Mouse (Mus musculus): Measurements from ENCODE around the gene Ly6g5b.

The Ly6g5b gene

DNA sequence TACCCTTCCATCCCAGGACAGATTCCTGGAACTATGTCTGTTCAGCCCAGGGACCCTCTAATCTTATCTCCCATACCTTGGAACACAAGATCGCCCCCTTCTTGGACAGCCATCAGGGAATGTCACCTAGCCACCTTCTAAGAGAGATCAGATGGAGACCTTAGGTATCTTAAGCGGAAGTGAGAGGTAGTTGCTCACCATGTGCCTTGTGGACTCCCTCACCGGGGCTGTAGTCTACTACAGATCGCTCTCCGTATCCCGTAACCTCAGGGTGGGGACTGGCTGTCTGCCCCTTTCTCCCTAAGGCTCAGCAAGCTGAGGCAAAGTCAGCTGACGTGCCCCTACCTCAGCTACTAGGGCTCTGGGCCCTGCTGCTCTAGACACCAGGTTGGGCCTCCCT is 11.1 kb downstream of the Ly6g5b start:
- DNase-seq = no peak

DNA sequence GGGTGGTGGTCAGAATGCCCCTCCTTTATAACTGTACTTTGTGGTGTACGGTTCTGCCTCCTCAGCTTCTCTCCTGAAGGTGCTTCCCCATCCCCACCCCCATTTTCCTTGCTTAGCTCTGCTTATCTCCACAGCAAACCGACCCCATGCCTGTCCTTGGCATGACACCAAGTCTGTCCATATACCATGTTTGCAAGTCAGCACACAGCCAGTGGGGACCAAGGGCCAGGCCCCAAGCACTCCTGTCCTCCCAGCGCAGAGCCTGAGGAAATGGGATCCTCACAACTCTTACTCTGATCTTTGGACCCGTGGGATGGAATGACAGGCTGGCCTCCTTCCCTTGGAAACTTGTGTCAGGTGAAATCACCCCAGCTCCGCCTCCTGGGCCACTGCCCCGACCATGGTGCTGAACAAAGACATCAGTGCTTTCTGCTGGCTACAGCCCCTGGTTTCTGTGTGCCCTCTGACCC is 12.0 kb downstream of the Ly6g5b start:
- DNase-seq = peak; percentile 88

DNA sequence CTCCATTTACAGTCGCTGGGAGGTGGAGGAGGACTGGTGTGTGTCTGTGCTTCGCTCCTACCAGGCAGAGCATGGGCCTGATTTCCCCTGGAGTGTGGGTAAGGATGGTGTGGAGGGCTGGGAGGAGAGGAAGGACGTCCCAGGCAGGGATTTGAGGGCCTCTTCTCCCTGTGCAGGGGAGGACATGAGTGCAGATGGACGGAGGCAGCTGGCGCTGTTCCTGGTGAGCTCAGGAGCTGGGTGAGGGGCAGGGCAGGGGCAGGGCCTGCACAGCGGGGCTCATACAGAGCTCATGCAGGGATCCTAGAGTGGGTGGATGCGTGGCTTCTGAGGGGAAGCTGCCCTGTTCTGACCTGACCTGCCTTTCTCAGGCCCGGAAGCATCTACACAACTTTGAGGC is 12.9 kb downstream of the Ly6g5b start:
- no peak for DNase-seq

DNA sequence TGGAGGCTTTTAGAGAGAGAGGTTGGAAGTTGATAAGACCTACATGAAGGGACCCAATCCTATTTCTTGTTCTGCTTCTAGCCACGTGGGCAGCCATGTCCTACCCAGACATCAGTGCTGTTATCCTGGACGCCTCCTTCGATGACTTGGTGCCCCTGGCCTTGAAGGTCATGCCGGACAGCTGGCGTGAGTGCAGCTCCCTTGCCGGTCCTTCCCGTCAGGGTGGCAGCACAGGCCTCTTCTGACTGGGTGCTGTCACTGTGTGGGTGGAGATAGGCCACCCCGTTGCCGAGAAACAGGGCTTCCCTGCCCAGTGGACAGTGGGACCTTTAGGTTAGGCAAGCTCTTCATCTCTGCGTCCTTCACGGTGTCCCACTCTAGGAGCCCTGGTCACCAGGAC is 14.1 kb downstream of the Ly6g5b start:
- DNase-seq = no peak

DNA sequence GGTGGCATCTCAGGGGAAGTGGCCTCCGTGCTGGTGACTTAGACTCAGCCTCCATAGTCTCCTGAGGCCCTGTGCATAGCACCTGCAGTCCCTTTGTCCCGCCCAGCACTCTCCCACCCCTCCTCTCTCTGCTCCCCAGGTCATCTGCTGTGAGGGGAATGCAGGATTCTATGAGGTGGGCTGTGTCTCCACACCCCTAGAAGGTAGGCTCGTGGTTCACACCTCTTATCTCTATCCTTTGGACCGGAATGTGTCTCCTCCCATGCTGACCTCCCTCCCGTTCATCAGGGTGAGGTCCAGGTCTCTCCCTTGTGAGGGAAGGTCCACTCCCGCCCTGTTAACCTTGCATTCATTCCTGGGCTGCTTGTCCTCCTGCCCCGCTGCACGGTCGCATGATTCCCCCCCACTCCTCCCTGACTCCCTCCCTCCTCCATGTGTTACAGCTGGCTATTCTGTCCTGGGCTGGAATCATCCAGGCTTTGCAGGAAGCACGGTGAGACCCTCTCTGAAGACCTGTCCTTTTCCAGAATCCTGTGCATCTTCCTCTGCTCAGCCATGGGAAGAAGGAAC is 14.9 kb downstream of the Ly6g5b start:
- no peak for DNase-seq

DNA sequence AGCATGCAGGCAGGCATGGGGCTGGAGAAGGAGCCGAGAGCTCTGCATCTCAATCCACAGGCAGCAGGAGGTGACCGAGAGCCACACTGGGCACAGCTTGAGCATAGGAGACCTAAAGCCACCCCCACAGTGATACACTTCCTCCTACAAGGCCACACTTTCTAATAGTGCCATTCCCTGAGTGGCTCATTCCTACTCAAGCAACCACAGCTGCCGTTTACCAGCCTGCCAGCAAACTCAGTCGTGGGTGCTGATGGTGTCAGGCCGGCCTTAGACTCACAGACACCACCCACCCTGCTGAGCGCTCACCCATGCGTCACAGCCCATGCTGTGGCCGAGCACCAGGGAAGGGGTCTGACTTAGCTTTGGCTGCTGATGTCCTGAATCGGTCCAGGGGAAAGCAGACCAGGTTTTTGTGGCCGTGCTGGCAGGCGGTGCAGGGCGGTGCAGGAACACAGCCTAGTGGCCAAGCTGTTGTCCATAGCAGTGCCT is 18.0 kb downstream of the Ly6g5b start:
- peak; percentile 39 for DNase-seq

DNA sequence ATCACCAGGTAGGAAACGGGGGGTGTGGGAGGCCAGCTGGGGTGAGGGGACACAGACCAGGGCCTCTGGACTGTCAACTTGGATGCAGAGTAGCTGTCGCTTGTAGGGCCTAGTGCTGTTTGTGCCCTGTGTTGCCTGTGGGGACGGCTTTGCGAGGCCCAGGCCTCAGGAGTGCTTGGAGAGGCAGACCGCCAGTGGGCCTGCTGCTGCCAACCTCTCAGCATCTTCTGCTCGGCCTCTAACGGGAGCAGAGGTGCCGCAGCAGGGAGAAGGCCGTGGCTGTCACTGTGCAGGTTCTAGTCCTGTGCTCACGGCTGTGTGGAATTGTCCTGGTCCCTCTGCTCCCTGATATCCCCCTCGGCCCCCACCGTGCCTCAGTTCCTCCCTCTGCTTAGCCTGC is 18.6 kb downstream of the Ly6g5b start:
- no peak for DNase-seq

DNA sequence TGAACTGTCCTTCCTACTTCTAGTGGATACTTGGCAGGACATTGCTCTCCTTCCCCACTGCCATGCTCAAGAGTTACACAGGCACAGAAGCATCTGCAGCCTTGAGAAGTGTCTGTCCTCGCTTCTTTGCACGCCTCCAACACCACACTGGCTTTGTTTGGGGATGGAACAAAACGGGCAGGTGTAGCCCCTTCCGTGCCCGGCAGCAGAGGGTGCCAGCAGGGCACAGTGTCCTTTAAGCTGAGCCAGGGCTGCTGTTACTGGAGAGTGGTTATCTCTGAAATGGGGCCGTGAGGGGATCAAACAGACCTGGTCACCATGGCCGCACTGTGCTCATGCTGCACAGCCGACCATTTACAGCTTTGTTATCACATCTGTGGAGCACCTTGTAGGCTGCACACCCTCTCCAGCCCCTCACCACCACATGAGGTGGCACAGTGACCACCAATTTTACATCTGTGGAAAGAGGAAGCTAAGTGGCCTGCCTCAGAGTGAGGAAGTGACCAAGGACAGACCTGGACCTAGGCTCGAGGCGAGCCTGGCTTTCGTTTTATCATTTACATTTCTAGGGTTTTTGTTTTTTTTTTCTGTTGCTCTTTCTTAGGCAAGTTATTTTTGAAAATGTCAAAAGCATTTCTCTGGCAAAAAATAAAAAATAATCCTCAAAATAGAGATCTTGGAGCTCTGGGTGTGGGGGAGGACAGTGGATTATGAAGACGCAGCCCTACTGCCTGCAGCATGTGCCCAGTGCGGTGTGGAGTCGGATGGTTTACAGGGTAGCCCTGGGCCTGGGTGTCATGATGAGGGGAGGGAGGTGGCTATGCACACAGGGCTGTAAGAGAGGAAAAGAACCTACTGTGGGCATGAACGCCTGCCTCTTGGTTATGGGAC is 20.5 kb downstream of the Ly6g5b start:
- DNase-seq = no peak

DNA sequence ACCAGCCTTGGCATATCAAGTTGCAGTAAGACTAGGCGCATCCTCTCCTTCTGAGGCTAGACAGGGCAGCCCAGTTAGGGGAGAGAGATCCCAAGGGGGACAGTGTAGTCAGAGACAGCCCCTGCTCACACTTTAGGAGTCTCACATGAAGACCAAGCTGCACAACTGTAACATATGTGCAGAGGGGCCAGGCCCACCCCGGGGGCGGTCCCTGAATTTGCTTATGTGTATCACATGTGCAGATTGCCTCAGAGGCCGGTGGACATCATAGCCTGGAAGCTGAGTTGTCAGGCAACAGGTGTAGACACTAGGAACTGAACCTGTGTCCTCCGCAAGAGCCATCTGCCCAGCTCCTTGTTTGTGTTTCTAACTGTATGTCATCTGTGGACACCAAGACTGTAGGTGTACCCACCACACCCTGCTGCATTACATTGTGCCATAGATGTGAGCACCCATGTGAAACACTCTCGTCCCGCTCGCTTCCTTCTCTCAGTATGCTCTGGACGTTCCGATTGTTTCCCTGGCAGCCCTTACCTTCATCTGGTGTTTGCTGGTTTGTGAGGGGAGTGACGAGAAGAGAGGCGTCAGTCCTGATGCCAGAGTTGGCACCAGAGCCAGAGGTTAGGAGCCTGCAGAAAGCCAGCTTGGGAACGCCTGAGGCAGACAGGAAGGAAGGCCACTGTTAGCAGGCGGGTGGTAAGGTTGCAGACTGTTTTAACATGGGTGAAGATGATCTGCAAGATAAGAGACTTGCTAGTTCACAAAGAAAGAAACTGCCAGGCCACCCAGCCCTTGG is 22.6 kb downstream of the Ly6g5b start:
- no peak for DNase-seq

DNA sequence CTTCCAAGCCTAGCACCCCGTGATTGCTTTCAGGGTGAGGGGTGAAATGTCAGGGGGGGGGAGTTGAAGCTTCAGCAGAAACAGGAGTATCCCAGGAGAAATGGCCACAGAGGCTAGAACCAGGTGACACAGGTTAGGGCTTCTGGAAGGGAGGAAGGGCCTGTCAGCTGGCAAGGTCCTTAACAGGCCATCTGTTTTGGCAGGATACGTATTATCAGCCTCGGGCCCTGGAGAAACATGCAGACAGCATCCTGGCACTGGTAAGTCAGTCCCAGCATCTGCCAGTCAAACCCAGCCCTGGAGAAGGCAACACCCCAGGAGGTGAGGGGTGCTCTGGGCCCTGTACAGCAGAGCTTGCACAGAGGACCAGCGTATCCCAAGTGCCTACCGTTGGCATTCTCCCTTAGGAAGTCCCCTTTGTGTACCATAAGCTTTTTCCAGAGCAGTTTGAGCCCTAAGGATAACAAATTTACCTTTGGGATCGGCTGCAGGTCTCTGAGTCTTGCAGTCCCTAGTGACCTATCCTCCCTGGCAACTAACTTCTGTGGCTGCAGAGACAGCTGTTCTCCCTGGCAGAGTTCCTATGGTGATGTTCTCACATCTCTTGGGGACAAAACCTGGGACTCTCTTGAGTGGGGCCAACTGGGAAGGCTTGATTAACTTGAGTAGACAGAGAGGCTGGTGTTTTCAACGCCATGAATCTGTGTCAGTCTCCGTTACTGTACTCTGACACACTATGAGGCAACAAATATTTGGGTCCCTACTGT is 24.9 kb downstream of the Ly6g5b start:
- no peak for DNase-seq

DNA sequence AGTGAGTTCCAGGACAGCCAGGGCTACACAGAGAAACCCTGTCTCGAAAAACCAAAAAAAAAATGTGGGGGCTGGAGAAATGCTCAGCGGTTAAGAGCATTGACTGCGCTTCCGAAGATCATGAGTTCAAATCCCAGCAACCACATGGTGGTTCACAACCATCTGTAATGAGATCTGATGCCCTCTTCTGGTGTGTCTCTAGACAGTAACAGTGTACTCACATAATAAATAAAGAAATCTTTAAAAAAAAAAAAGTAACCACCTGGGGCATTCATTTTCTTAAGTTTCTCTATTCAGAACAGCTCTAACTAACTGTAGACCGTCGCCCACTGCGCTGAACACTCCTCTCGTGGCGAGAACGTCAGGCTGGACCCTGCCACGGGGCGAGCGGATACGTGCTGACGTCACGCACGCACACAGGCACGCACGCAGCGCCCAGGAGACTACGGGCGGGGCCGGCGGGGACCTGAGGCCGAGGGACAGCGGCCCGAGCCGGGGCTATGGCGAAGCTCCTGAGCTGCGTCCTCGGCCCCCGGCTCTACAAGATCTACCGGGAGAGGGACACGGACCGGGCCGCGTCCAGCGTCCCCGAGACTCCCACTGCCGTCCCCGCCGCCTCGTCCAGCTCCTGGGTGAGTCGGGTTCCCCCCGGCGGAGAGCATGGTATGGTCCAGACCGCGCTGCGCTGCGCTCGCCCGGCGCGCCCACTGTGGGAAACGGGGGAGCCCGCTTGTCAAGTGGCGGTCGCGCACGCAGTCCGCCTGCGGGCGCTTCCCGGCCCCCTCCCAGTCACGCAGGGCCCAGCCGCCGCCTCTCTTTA is 26.2 kb downstream of the Ly6g5b start, which contains the start of gene Abhd16a:
TSS of gene Abhd16a (plus strand) at position 439 of the 820 bp plus-strand sequence.
- DNase-seq = peak; percentile 95

DNA sequence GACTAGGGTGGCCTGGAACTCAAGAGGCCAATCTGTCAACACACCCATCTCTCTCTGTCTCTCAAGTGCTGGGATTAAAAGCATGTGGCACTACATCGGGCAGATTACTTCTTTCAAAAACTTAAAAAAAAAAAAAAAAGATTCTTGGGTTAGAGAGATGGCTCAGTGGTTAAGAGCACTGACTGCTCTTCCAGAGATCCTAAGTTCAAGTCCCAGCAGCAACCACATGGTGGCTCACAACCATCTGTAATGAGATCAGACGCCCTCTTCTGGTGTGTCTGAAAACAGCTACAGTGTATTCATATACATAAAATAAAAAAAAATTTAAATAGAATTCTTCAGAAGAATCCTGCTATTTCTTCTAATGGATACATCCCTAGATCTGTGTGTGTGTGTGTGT is 27.1 kb downstream of the Ly6g5b start:
- no peak for DNase-seq

DNA sequence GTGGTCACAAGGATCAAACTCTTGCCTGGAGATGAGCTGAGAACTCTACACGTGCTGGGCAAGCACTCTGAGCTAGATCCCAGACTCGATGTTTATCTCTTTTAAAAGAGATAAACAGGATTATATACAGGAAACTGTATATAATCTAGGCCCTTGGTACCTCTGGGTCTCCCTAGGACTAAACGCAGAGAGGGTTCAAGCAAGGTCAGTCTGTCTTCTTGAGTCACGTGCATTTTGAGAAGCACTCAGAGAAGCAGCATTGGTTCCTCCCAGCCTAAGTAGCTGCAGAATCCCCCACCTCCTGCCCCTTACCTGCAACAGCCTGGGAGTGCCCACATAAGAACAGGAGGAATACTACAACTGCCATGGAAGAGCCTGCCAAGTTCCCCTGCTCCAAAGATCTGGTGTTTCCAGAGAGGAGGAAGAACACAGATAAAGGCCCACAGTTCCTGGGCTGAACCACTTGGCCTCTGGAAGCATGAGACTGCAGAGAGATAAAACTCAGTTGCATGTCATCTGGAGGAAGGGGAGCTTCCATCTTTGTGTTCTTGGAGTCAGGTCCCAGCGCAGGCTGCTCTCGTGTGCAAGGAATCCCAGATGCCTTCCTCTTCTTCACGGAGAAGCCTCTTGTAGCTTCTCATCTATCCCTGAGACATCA is 29.9 kb downstream of the Ly6g5b start, which contains the start of gene Ly6g6f:
TSS of gene Ly6g6f (minus strand) at position 403 of the 658 bp plus-strand sequence.
- no peak for DNase-seq

DNA sequence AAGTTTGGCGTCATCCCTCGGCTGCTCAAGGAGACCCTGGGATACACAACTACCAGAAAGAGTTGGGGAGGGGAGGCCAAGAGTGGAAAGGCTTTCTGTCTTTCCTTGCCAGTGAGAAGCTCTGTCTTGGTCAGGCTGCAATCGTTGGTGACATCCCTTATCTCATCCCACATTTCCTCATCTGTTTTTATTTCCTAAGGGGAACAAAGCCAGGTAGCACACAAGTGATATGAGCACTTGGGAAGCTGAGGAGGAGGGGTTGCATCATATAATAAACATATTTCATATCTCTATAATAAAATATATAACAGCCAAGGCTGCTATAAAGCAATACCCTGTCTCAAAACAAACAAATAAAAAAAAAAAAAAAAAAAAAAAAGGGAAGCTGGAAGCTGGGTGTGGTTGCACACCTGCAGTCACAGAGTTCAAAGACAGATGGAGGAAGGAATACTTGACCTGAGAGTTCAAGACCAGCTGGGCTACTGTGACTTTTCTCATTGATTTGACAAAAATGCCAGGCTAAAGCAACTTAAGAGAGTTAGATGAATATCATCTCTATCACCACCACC is 31.2 kb downstream of the Ly6g5b start:
- no peak for DNase-seq

DNA sequence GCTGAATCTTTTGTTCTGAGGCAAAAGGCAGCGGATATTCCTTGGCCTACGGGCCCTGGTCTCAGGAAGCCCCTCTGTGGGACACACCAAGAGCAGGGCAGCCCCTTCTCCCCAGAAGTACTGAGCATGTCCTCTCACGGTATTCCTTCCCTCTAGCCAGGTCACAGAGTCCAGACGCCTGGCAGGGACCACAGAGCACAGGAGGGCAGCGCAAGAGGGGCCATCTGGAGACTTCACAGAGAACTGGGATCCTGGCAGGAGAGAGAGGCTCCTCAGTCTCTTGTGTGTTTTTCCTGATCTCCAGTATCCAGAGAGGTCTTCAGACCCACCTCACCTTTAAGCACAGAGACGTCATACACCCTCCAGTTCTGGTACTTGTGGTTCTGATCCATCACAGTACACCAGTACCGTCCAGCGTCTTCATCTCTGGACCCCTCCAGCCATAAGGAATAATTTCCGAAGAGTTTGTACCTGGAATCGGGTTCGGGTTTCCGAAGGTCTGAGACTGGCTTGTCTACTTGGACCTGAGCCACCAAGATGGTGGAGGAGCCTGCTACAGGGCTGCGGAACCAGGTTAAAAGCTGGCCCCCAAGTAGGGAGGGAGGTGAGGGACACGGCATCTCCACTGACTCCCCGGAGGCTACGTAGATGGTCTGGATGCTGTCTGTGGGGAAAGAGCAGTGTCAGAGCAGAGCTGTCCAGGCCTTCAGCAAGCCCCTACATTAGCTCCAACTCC is 32.2 kb downstream of the Ly6g5b start:
- no peak for DNase-seq

DNA sequence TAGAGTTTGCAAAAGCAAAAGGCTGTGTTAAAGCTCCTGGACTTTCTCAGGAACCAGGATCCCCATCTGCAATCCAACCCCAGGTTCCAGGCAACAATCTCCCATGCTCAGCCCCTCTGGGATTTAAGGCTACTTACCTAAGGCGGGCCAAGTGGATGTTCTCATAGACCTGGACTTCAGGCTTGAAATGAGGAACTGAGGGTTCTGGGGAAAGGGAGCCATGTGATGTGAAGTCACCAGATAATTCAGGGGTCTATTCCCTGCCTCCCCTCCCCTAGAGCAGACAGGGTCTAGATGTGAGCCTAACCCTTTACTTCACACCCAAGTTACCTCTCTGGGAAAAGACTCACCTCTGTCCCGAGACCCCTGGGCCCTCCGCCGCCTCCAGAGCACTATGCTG is 34.5 kb downstream of the Ly6g5b start:
- no peak for DNase-seq

DNA sequence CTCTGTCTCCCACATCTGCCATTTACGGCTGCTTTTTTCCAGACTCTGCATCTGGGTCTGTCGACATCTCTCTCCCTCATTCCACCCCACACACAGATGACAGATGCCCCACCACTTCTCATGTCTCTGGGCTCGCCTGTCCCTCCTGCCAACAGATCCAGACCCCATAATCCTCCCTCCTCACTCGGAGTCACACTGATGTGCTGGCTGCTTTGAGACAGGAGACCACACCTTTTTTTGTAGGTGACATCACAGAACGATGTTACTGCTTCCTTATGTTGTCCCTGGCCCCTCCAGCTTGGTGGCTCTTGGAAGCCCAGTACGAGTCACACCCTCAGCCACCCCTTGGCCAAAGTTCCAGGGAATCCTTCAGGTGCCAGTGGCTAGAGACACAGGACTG is 35.0 kb downstream of the Ly6g5b start:
- no peak for DNase-seq

DNA sequence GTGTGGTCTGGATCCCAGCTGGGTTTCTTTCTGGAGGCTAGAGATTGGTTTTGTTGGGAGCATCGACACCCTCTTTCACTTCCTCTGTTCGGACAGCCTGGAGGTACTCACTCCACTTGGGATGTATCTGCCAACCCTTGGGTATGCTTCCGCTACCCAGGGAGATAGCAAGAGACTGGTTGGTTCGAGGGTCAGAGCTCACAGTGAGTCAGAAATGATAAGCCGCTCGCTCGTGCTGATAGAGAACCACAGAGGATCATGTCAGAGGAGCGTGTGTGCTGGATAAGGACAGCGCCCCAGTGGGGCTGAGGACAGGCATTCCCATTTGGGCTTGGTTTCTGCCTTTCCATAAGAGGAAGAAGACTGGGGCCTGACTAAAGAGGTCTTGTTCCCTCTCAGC is 35.5 kb downstream of the Ly6g5b start:
- DNase-seq = no peak

DNA sequence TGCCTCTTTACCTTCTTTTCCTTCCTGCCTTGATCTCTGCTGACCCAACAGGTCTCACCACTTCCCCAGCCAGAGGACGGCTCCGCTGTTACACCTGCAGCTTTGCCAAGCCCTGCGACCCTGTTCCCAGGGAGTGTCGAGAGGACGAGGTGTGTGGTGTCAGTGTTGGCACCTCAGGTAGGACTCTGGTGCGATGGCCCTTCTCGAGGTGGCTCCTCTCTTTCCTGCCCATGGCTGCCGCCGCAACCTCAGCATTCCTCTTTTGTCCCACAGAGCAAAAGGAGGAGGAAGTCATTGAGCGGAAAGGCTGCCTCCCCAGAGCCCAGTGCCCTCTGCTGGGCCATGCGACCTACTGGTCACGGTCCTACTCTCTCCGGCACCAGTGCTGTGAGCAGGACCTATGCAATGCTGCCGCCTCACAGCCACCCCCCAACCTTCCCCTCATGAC is 37.4 kb downstream of the Ly6g5b start, which contains the start of gene Ly6g6d:
TSS of gene Ly6g6d (minus strand) at position 280 of the 448 bp plus-strand sequence.
- peak; percentile 75 for DNase-seq

DNA sequence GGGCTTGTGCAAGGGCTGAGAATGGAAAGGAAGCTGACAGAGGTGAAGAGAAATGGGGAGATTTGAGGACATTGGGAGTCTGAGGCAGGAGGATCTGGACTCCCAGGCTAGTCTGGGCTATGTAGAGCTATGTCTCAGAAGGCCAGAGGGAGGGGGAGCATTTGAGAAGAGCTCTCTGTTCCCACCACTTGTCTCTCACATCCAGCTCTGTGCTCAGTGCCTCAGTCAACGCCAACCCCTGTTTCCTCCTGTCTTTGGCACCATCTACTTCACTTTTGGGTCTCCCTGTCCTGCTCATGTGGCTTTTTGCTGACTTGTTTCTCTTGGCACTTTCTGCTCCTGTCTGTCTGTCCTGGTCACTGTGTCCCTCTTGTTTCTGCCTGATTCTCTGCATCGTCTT is 37.9 kb downstream of the Ly6g5b start:
- DNase-seq = no peak
